Comparison of ENCODE assay signal across 8 mouse cellular contexts in genomic region chr14:76569271-76569961, GRCm38 (mm10). TPM values are rescaled to one million over a fixed set of nuclear protein-coding genes. Genes with fewer than 3 reads are reported as not detected.
DNase-seq lines count a peak whose midpoint lies in the region; ATAC-seq lines count a peak whose summit lies in the region.

No protein-coding gene starts in this region.

- H3K27me3 ChIP-seq in heart, embryonic 10.5 days (ENCODE audit: insufficient read depth, poor library complexity, severe bottlenecking): no peaks in the 10 kb centered on the region
- H3K27me3 ChIP-seq in heart, embryonic 11.5 days (ENCODE audit: control insufficient read depth, insufficient read depth, low read length): no peaks in the 10 kb centered on the region
- H3K27me3 ChIP-seq in liver, embryonic 16.5 days (ENCODE audit: control insufficient read depth, insufficient read depth, low read depth, low read length): no peaks in the 10 kb centered on the region

- H3K4me2 ChIP-seq in heart, embryonic 11.5 days: 0 out of 2 replicates have a peak overlapping the region, but pooled peaks have one; percentile 6
- peak overlapping the region; percentile 59 for H3K4me2 ChIP-seq in liver, embryonic 16.5 days (ENCODE audit: low read depth, low read length)

- H3K36me3 ChIP-seq in heart, embryonic 10.5 days: no peaks in the 10 kb centered on the region
- no peaks in the 10 kb centered on the region for H3K36me3 ChIP-seq in heart, embryonic 11.5 days (ENCODE audit: control insufficient read depth, insufficient read depth, low read length)
- no peaks in the 10 kb centered on the region for H3K36me3 ChIP-seq in liver, embryonic 16.5 days (ENCODE audit: control insufficient read depth, insufficient read depth)

- no peak for DNase-seq in heart, embryonic 10.5 days (ENCODE audit: low spot score)
- no peak for DNase-seq in heart, postnatal 4 days
- peak; percentile 97 for DNase-seq in MEL-GATA-1-ER (ENCODE audit: extremely low read depth, low read depth)
- DNase-seq in cerebellum, postnatal 10 days: no peak
- no peak for DNase-seq in spleen, adult 12 weeks (ENCODE audit: low spot score)
- no peak for DNase-seq in layer of hippocampus, adult 9-10 months (ENCODE audit: low spot score)

- peak; percentile 46; the same call in 1 of the 2 replicates for ATAC-seq in heart, embryonic 11.5 days (replicated peaks; ENCODE audit: insufficient number of reproducible peaks, low FRiP score, low TSS enrichment)
- peak; percentile 85 for ATAC-seq in liver, embryonic 16.5 days (ENCODE audit: low read depth)

- no peaks in the 10 kb centered on the region for H3K9me3 ChIP-seq in heart, embryonic 10.5 days
- H3K9me3 ChIP-seq in heart, embryonic 11.5 days (replicated peaks; ENCODE audit: control insufficient read depth, low read length): no peaks in the 10 kb centered on the region
- H3K9me3 ChIP-seq in liver, embryonic 16.5 days (replicated peaks; ENCODE audit: control insufficient read depth, low read length): no peaks in the 10 kb centered on the region

- peaks cover 13% of the 10 kb centered on the region for H3K4me1 ChIP-seq in heart, embryonic 10.5 days
- peaks cover 5% of the 10 kb centered on the region; the same call in 1 of the 2 replicates for H3K4me1 ChIP-seq in heart, embryonic 11.5 days (ENCODE audit: control insufficient read depth, insufficient read depth, low read length)
- H3K4me1 ChIP-seq in liver, embryonic 16.5 days (ENCODE audit: control insufficient read depth, low read depth, low read length): peaks cover 27% of the 10 kb centered on the region

- H3K9ac ChIP-seq in heart, embryonic 11.5 days (ENCODE audit: low read depth, low read length): no peak overlapping the region
- H3K9ac ChIP-seq in liver, embryonic 16.5 days (ENCODE audit: low read depth, low read length): peak overlapping the region; percentile 54

- WGBS in heart, embryonic 10.5 days: 28% methylated on average over 9 of the region's 9 CpGs
- 24% methylated on average over 9 of the region's 9 CpGs for WGBS in heart, embryonic 11.5 days (ENCODE audit: insufficient replicate concordance)
- WGBS in liver, embryonic 16.5 days (ENCODE audit: insufficient replicate concordance): 9% methylated on average over 9 of the region's 9 CpGs

- no peak overlapping the region for H3K4me3 ChIP-seq in heart, embryonic 10.5 days
- H3K4me3 ChIP-seq in heart, embryonic 11.5 days (ENCODE audit: low read depth, low read length): no peak overlapping the region
- H3K4me3 ChIP-seq in liver, embryonic 16.5 days (ENCODE audit: low read depth, low read length): peak overlapping the region; percentile 26

- H3K27ac ChIP-seq in heart, embryonic 10.5 days: 0 out of 2 replicates have a peak overlapping the region, but pooled peaks have one; percentile 22
- H3K27ac ChIP-seq in heart, embryonic 11.5 days (ENCODE audit: low read depth, low read length): peak overlapping the region; percentile 46
- peak overlapping the region; percentile 86 for H3K27ac ChIP-seq in liver, embryonic 16.5 days (ENCODE audit: low read length)

RNA-seq across cellular contexts. Expression of gene Serp2, which starts 12.7 kb away (rescaled TPM):
- 25.3 and 27.0 TPM in 2 replicates for polyA plus RNA-seq in heart, embryonic 10.5 days (2016; fragmentation: Nextera tagmentation; extraction: Ambion mirVana)
- 1 to 10 TPM; 1.6 TPM for total RNA-seq in heart, postnatal 4 days (2021)
- polyA plus RNA-seq in heart, embryonic 11.5 days (2014; fragmentation: Nextera tagmentation; extraction: Ambion mirVana): 24.4 TPM in 2 replicates
- polyA plus RNA-seq in liver, embryonic 16.5 days (2015; fragmentation: Nextera tagmentation; extraction: Ambion mirVana): 0.61 and 0.79 TPM in 2 replicates

Comparison
In these comparisons a context has a peak if more than half of its experiments do, and no peak if none do; other contexts are left out.
1. H3K27ac ChIP-seq: peak in every context shown above with its lines; median percentile 86 in liver, embryonic 16.5 days; 46 in heart, embryonic 11.5 days; 22 in heart, embryonic 10.5 days.
2. RNA of gene Serp2, which starts 12.7 kb away (polyA plus RNA-seq): 25.3 to 27.0 TPM in heart, embryonic 10.5 days and 24.4 TPM in heart, embryonic 11.5 days; 0.61 to 0.79 TPM in liver, embryonic 16.5 days; every median in the first group is over 10 times any median in the second.